Mouse (Mus musculus) T-helper 17 cell (primary cell): ENCODE measurements around the gene Fam98b.

Experiments used
- in situ Hi-C, 2 experiments: fragments of 300-600 bp; cut with MboI, MseI; formaldehyde crosslinking; loops; 1 replicate in 1 of 2; 2 replicates in 1 of 2; pipeline ENCODE4 v1.15.1; 2025; ENCODE audit warnings: high pct_unique_total_duplicates in 2 of 2

Fam98b gene

GRCm38 (mm10) chr2:117299596-117300448, 50.3 kb downstream of the Fam98b start:
- in situ Hi-C loops = loop anchor here in 1 of 2 experiments (25.0 kb wide), 1 partner anchor 1087 kb away; the partner anchor contains the start of gene Eif2ak4

DNA sequence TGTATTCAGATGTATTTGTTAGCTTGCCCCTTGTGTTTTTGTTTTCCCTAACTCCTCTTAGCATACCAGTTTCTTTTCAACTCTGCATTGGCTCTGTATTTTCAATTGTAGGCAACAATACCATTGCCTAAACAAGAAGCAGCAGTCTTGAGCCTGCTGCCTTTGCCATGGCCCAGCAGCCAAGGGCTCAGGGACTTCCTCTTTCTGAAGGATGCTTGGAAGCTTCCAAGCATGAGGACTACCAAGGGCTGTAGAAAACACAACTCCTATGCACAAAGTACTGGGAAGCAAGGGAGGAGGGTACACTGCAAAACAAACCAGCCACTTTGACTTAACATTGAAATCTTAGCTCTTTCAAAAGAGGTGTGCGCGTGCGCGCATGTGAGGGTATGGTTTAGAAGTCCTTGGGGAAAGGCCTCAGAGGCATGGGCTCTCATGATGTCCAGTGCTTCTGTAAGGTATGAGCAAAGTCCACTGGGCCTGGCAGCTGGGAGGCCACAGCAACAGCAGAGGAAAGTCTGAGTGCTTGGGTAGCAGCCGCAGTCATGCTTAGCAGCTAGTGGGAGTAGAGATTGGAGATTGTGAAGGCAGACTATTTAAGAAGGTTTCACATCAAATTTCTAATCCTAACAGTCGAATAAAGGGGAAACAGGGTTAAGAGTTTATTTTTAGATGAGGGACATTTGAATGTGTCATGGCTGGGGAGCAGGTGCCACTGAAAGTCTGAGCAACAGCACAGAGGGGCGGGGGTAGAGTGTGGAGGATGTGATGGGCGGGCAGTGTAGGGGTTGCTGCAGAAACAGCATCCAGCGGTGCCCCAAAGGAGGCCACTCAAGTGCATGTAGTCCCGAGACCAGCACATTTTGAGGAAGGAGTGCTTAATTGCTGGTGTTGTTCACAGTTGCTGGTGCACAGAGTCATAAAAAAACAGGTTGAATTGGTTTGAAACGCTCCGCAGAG, 54.1 kb downstream of the Fam98b start:
- in situ Hi-C loops = loop anchor here in 1 of 2 experiments (25.0 kb wide), 1 partner anchor 1084 kb away; the partner anchor contains the start of gene Eif2ak4

DNA sequence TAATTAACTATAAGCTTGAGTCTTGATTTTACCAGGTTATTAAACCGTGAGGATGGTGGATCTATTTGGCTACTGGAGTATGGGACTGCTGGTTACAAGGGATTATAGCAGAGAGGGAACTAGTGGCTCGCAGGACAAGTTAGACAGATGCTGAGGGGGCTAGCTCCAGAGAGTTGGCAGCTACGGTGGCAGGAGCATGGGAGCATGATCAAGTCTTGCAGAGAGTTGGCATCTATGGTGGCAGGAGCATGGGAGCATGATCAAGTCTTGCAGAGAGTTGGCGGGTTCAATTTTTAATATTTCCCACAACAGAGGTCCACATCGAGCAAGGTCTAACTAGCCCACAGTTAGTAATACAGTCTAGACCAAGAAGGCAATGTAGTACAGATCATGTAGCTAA, 55.4 kb downstream of the Fam98b start:
- in situ Hi-C loops = loop anchor here in 1 of 2 experiments (25.0 kb wide), 1 partner anchor 1082 kb away; the partner anchor contains the start of gene Eif2ak4

- in situ Hi-C loops = loop anchor here in 1 of 2 experiments (25.0 kb wide), 1 partner anchor 1079 kb away; the partner anchor contains the start of gene Eif2ak4
These were observed 58.4 kb downstream of the Fam98b start for GRCm38 (mm10) chr2:117307959-117308358.

- in situ Hi-C loops = loop anchor here in 1 of 2 experiments (25.0 kb wide), 1 partner anchor 1078 kb away; the partner anchor contains the start of gene Eif2ak4
These were observed 59.5 kb downstream of the Fam98b start for GRCm38 (mm10) chr2:117309046-117309445.

- in situ Hi-C loops = loop anchor here in 1 of 2 experiments (25.0 kb wide), 1 partner anchor 1076 kb away; the partner anchor contains the start of gene Eif2ak4
These were observed 61.8 kb downstream of the Fam98b start for GRCm38 (mm10) chr2:117311349-117311748.

DNA sequence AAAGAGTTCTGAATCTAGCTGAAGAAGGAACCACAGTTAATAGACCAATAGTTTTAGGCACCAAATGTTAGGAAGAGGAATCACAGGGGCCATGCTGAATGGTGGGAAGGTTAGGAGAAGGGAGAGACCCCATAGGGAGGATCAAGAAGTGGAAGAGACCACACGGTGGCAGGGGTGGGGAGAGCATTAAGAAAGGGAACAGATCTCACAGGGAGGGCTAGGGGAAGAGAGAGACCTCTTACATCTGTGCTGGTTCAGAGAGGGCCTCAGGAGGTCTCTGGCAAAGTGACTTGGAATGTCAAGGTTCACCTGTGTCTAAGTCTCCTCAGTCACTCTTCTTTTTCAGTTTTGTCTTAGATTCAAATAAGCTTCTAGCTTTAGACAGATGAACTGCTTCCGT, 62.5 kb downstream of the Fam98b start:
- in situ Hi-C loops = loop anchor here in 1 of 2 experiments (25.0 kb wide), 1 partner anchor 1075 kb away; the partner anchor contains the start of gene Eif2ak4

DNA sequence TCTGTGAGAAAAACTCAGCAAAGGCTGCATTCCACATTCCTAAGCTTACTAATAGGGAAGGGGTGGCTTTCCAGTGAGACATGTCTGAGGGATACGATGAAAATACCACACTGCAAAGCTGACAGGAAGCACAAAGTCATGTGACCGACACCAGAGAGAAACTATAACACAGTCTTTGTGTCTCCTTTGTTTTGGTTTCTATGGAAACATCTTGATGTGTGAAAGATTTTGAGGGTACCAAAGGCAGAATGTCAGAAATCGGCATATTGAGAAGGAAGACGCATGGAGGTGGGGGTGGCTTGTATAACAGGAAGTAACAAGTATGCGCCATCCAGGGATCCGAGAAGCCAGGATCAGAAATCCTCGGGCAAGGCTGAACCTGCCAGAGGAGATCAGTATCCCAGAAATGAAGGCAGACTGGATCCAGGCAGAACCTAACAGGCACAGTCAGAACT, 62.9 kb downstream of the Fam98b start:
- in situ Hi-C loops = loop anchor here in 1 of 2 experiments (25.0 kb wide), 1 partner anchor 1075 kb away; the partner anchor contains the start of gene Eif2ak4

DNA sequence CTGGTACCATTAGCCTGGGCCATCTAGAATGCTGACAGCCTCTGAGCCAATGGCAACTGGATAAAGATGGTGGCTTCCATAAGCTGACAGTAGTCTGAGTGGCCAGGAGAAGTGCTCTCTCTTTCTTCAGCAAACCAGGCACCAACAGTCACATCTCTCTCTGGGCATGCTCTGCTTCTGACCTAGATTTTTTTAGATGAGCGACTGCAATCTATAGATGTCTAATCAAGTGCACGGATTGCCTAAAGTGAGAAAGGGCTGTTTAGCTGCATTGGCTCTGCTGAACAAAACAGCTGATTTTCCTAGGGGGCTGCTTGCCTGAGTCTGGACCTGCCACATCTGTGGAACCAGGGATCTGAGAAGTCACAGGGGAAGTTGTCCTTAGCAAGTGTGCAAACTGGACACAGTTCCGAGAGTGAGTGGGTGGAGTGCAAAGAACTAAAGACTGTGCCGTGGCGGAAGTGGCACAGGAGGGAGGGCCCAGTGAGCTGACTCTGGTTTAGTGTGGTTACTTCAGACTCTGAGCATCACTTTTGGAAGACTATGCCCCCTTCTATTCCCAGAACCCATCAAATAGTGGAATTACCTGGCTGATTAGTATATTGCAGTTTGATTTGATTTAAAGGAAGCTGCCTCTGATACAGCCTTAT, 64.2 kb downstream of the Fam98b start:
- in situ Hi-C loops = loop anchor here in 1 of 2 experiments (25.0 kb wide), 1 partner anchor 1074 kb away; the partner anchor contains the start of gene Eif2ak4

DNA sequence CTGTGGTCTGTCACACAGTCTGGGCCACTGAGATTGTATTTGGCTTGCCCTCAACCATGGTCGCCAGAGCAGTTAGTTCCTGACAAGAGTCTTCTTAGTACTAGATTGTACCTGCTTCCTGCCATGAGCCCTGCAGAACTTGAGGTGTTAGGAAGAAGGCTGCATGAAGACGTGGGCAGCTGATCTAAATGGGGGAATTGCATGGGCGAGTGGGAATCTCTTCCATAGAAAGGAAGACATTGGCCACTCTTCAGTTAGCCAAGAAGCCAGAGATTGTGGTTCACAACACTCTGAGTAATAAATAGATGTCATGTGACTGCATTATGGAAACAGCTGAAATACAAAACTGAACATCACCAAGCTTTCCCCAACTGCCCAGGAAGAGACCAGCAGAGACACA, 69.5 kb downstream of the Fam98b start:
- in situ Hi-C loops = loop anchor here in 1 of 2 experiments (25.0 kb wide), 1 partner anchor 1068 kb away; the partner anchor contains the start of gene Eif2ak4
